Mouse (Mus musculus) heart, adult 2 months (tissue): ENCODE data around the gene Fam19a5.

Experiments used
- EP300 ChIP-seq: fragments of 200-500 bp; IDR thresholded peaks from 2 replicates; pipeline ENCODE4 v1.6.1; 2011; ENCODE audit warnings: low read depth, low read length, control low read depth; ENCODE audit not compliant: insufficient read depth
- POLR2A ChIP-seq: fragments of 200-500 bp; IDR thresholded peaks from 2 replicates; pipeline ENCODE4 v1.6.1; 2011; ENCODE audit warnings: mild to moderate bottlenecking, low read depth, low read length, control low read depth; ENCODE audit not compliant: insufficient read depth

GRCm38 (mm10) chr15:87649651-87650050 lies 105.6 kb downstream of the Fam19a5 start:
- TF ChIP-seq POLR2A (no peak), EP300 (no peak)
